Mouse (Mus musculus): Measurements from ENCODE around the gene Wdr82.

DNA sequence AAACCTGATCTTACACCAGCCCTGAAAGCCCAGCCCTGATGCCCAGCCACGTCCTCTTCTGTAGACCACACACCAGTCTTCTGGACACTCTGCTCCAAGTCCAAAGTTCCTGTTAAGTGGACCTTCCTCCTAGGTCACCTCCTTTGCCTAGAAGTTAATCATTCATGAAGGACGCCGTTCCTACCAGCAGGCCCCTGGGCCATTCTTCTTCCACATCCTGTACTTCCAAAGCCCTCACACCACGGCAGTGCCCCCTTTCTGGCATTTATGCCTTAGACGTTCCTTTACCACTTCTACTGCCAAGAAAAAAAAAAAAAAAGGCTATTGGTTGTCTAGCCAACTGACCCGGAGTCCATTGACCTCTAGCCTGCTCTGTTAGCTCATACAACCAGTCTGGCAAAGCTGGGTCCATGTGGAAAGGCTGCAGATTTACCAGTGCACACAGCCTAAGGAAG lies 12.7 kb upstream of the Wdr82 start, which contains the start of gene Glyctk:
- TF ChIP-seq CTCF (IDR thresholded peaks at IDR 0.05; ENCODE audit: borderline replicate concordance, control insufficient read depth, extremely low read depth, insufficient read depth, low read length, poor library complexity) (no peak), POLR2A (IDR thresholded peaks at IDR 0.05; ENCODE audit: control insufficient read depth, extremely low read depth, insufficient read depth, low read length, poor library complexity) (no peak)

Data from thymus, adult 2 months (tissue).